Mouse (Mus musculus): ENCODE data around the gene Bcl11b. TPM values are rescaled to one million over a fixed set of nuclear protein-coding genes. Genes with fewer than 3 reads are reported as not detected.

Bcl11b gene
- polyA plus RNA-seq, 1 experiment from 2014 or later = 4.6 TPM

DNA sequence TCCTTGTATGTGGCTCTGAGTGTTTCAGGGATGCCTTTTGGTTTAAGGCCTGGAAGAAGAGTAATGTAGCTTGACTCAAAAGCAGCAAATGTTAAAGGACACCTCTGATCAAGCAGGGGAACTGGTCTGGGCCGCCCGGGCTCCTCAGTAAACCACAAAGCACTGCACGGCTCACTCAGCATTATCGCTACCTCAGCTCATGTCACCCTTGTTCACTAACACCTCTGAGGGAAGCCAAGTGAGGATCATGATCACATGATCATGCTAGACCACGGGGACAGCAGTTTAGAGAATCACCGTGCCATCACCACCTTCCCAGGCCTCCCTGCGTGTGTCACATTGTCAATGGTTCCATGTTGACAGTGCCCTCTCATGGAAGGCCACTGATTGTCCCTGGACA, 81.8 kb downstream of the Bcl11b start:
- no peaks in the 10 kb centered on the region for H3K9me3 ChIP-seq (ENCODE audit: control insufficient read depth, low read length)
- 85% methylated on average over 7 of the region's 7 CpGs for WGBS

DNA sequence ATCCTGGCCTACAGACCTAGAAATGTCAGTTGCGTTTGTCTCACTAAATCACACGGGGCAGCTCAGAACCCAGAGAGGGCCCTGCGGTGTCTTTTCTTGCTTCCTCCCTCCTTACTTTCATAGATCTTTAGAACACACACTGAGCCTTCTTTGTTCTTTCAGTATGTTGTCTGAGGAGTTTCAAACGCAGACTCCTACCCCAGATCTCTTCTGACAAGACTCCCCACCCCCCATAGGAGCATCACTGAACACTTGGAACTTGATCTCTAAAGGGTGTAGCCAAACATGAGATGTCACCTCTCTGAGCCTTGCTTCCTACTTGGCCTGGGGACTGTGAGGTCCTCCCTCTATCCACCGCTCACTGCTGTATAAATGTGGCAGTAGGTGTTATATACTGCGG, 82.2 kb downstream of the Bcl11b start:
- H3K27me3 ChIP-seq (ENCODE audit: control insufficient read depth, insufficient read depth, low read length) = no peaks in the 10 kb centered on the region
- DNase-seq (ENCODE audit: low spot score) = no peak
- H3K4me1 ChIP-seq (replicated peaks; ENCODE audit: control insufficient read depth, insufficient read depth) = no peaks in the 10 kb centered on the region
- 65% methylated on average over 6 of the region's 6 CpGs for WGBS
- no peak overlapping the region for H3K4me3 ChIP-seq (ENCODE audit: low read depth, low read length)
- ATAC-seq (ENCODE audit: low FRiP score, low TSS enrichment) = no peak
- H3K4me2 ChIP-seq (replicated peaks; ENCODE audit: low read depth) = no peak overlapping the region
- no peak overlapping the region for H3K9ac ChIP-seq (ENCODE audit: low read length)
- H3K9me3 ChIP-seq (ENCODE audit: control insufficient read depth, low read length) = no peaks in the 10 kb centered on the region
- TF ChIP-seq CTCF (IDR thresholded peaks at IDR 0.05; ENCODE audit: low read depth) (no peak), EP300 (optimal IDR thresholded peaks at IDR 0.05) (no peak)
- H3K27ac ChIP-seq (replicated peaks) = no peak overlapping the region
- 0 out of 2 replicates have a peak, but pooled peaks cover 3% of the 10 kb centered on the region for H3K36me3 ChIP-seq (ENCODE audit: control insufficient read depth, insufficient read depth, low read length)

More for the DNA sequence above, 81.8 kb downstream of the Bcl11b start:
- ATAC-seq (ENCODE audit: low FRiP score, low TSS enrichment) (no peak), DNase-seq (ENCODE audit: low spot score) (no peak)
- no peak overlapping the region for H3K9ac ChIP-seq (ENCODE audit: low read length)
- H3K27me3 ChIP-seq (ENCODE audit: control insufficient read depth, insufficient read depth, low read length) = no peaks in the 10 kb centered on the region
- H3K27ac ChIP-seq (replicated peaks) = no peak overlapping the region
- TF ChIP-seq EP300 (optimal IDR thresholded peaks at IDR 0.05) (no peak), CTCF (IDR thresholded peaks at IDR 0.05; ENCODE audit: low read depth) (no peak)
- H3K4me1 ChIP-seq (replicated peaks; ENCODE audit: control insufficient read depth, insufficient read depth) = no peaks in the 10 kb centered on the region
- no peaks in the 10 kb centered on the region for H3K36me3 ChIP-seq (ENCODE audit: control insufficient read depth, insufficient read depth, low read length)
- H3K4me2 ChIP-seq (replicated peaks; ENCODE audit: low read depth) = no peak overlapping the region
- no peak overlapping the region for H3K4me3 ChIP-seq (ENCODE audit: low read depth, low read length)

DNA sequence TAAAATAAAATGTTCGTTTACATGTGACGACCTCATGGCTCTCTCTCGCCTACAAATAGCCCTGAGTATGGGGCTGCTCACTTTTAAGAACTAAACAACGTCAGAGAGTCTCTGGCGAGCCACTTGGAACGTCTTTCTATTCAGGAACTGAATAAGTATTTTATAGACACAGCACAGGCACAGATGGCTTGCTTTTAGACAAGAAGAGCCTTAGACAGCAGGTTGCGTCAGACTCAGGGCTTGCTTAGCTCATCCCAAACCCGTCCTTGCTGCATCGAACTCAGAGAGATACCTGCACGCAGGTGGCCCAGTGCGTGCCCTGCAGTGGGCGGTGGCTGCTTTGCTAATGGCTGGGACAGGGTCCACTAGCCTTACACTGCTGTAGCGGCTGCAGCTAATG, 82.7 kb downstream of the Bcl11b start:
- 0 out of 2 replicates have a peak, but pooled peaks cover 6% of the 10 kb centered on the region for H3K36me3 ChIP-seq (ENCODE audit: control insufficient read depth, insufficient read depth, low read length)
- WGBS = 45% methylated on average over 13 of the region's 13 CpGs
- no peak overlapping the region for H3K9ac ChIP-seq (ENCODE audit: low read length)
- ATAC-seq (ENCODE audit: low FRiP score, low TSS enrichment) (no peak), DNase-seq (ENCODE audit: low spot score) (no peak)
- H3K27me3 ChIP-seq (ENCODE audit: control insufficient read depth, insufficient read depth, low read length) = no peaks in the 10 kb centered on the region
- TF ChIP-seq EP300 (optimal IDR thresholded peaks at IDR 0.05) = no peak
- TF ChIP-seq CTCF (IDR thresholded peaks at IDR 0.05; ENCODE audit: low read depth) = no peak
- H3K27ac ChIP-seq (replicated peaks) = no peak overlapping the region
- H3K4me1 ChIP-seq (replicated peaks; ENCODE audit: control insufficient read depth, insufficient read depth) = no peaks in the 10 kb centered on the region
- no peak overlapping the region for H3K4me3 ChIP-seq (ENCODE audit: low read depth, low read length)
- no peaks in the 10 kb centered on the region for H3K9me3 ChIP-seq (ENCODE audit: control insufficient read depth, low read length)
- no peak overlapping the region for H3K4me2 ChIP-seq (replicated peaks; ENCODE audit: low read depth)

DNA sequence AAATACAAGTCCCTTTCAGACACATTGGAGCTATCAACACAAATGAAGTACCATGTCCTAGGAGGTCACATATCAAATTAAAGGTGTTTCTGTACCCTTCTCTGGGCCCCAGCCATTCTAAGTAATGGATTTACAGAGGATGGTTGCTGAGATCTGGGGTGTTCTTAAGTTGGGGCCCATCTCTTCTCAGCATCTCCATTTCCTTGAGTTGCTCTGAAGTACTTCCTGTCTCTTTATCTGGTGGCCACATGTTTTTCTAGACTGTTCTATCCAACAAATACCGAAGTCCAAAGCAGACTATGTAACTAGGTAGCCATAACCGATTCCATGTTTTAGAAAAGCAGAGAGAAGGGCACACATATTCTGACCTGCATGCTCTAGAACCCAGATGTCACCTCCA, 83.3 kb downstream of the Bcl11b start:
- H3K4me1 ChIP-seq (replicated peaks; ENCODE audit: control insufficient read depth, insufficient read depth) = no peaks in the 10 kb centered on the region
- H3K36me3 ChIP-seq (ENCODE audit: control insufficient read depth, insufficient read depth, low read length) = peaks cover 9% of the 10 kb centered on the region; the same call in 1 of the 2 replicates
- H3K27me3 ChIP-seq (ENCODE audit: control insufficient read depth, insufficient read depth, low read length) = no peaks in the 10 kb centered on the region
- H3K4me2 ChIP-seq (replicated peaks; ENCODE audit: low read depth) = no peak overlapping the region
- H3K9me3 ChIP-seq (ENCODE audit: control insufficient read depth, low read length) = no peaks in the 10 kb centered on the region
- no peak overlapping the region for H3K4me3 ChIP-seq (ENCODE audit: low read depth, low read length)
- H3K27ac ChIP-seq (replicated peaks) = no peak overlapping the region
- ATAC-seq (ENCODE audit: low FRiP score, low TSS enrichment) (no peak), DNase-seq (ENCODE audit: low spot score) (no peak)
- no peak for TF ChIP-seq EP300 (optimal IDR thresholded peaks at IDR 0.05)
- TF ChIP-seq CTCF (IDR thresholded peaks at IDR 0.05; ENCODE audit: low read depth) = no peak
- no peak overlapping the region for H3K9ac ChIP-seq (ENCODE audit: low read length)
- WGBS = 89% methylated on average over 2 of the region's 2 CpGs

DNA sequence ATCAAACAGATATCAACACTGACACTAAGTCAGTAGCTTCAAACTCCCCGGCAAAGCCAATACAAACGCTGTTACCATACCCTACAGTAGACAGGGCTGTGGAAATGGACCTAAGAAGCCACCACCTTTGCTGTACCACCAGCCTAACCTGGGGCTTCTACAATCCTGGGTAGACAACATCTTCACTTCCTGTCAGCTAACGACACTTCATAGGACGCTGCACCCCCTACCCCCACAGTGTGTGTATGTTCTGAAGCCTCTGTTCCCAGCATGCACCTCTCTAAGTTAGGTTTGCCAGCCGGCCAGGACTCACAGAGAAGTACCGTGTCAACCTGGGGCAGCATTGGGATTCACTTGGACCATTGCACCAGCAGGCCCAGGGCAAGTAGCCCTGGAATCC, 84.6 kb downstream of the Bcl11b start:
- DNase-seq (ENCODE audit: low spot score) = no peak
- TF ChIP-seq CTCF (IDR thresholded peaks at IDR 0.05; ENCODE audit: low read depth) (no peak), EP300 (optimal IDR thresholded peaks at IDR 0.05) (no peak)
- Histone ChIP-seq H3K4me1 (replicated peaks; ENCODE audit: control insufficient read depth, insufficient read depth) (no peaks in the 10 kb centered on the region), H3K27me3 (ENCODE audit: control insufficient read depth, insufficient read depth, low read length) (no peaks in the 10 kb centered on the region), H3K27ac (replicated peaks) (no peak overlapping the region), H3K4me2 (replicated peaks; ENCODE audit: low read depth) (no peak overlapping the region), H3K9ac (ENCODE audit: low read length) (no peak overlapping the region), H3K9me3 (ENCODE audit: control insufficient read depth, low read length) (no peaks in the 10 kb centered on the region), H3K4me3 (ENCODE audit: low read depth, low read length) (no peak overlapping the region), H3K36me3 (ENCODE audit: control insufficient read depth, insufficient read depth, low read length) (peaks cover 9% of the 10 kb centered on the region; the same call in 1 of the 2 replicates)
- ATAC-seq (ENCODE audit: low FRiP score, low TSS enrichment) = no peak
- WGBS = 89% methylated on average over 6 of the region's 6 CpGs

- no peaks in the 10 kb centered on the region for H3K9me3 ChIP-seq (ENCODE audit: control insufficient read depth, low read length)
- H3K4me1 ChIP-seq (replicated peaks; ENCODE audit: control insufficient read depth, insufficient read depth) = no peaks in the 10 kb centered on the region
- 92% methylated on average over 25 of the region's 39 CpGs for WGBS
- H3K36me3 ChIP-seq (ENCODE audit: control insufficient read depth, insufficient read depth, low read length) = peaks cover 9% of the 10 kb centered on the region; the same call in 1 of the 2 replicates
- no peak for ATAC-seq (ENCODE audit: low FRiP score, low TSS enrichment)
- DNase-seq (ENCODE audit: low spot score) = no peak
- no peak overlapping the region for H3K4me2 ChIP-seq (replicated peaks; ENCODE audit: low read depth)
- TF ChIP-seq EP300 (optimal IDR thresholded peaks at IDR 0.05) (no peak), CTCF (IDR thresholded peaks at IDR 0.05; ENCODE audit: low read depth) (no peak)
- no peak overlapping the region for H3K4me3 ChIP-seq (ENCODE audit: low read depth, low read length)
- no peaks in the 10 kb centered on the region for H3K27me3 ChIP-seq (ENCODE audit: control insufficient read depth, insufficient read depth, low read length)
- no peak overlapping the region for H3K9ac ChIP-seq (ENCODE audit: low read length)
- no peak overlapping the region for H3K27ac ChIP-seq (replicated peaks)
Observed at GRCm38 (mm10) chr12:107916008-107916407, 87.4 kb downstream of the Bcl11b start.

Measured in stomach, postnatal 0 days (tissue).